Mouse (Mus musculus): Measurements from ENCODE around the gene Zfp609. TPM values are rescaled to one million over a fixed set of nuclear protein-coding genes. Genes with fewer than 3 reads are reported as not detected.

Zfp609 gene
- polyA plus RNA-seq, 1 experiment from 2014 or later: 7.8 TPM

DNA sequence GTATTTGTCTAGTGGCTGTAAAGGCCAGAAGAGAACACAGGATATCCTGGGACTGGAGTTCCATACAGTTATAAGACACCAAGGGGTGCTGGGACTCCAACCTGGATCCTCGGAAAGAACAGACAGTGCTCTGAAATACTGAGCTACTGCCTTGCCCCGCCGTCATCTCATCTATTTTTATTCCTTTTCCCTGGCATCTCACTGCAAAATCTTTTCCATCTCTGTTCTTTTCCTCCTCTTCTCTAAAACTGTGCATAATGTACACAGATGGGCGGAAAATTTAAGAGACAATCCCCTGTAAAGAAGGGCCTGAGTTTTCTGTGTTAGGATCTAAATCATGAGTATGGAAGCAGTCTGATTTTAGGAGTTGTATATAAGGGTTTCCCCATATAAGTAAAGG is 64.6 kb downstream of the Zfp609 start:
- DNase-seq (ENCODE audit: low spot score) (no peak), ATAC-seq (replicated peaks; ENCODE audit: low FRiP score, low TSS enrichment, low read depth) (no peak)
- H3K27me3 ChIP-seq (replicated peaks; ENCODE audit: control insufficient read depth, insufficient read depth, low read length): no peaks in the 10 kb centered on the region
- 90% methylated on average over 4 of the region's 4 CpGs for WGBS
- H3K36me3 ChIP-seq (ENCODE audit: control insufficient read depth, insufficient read depth, low read length): no peaks in the 10 kb centered on the region
- no peak overlapping the region for H3K4me3 ChIP-seq (ENCODE audit: low read depth, low read length)
- no peak overlapping the region for H3K4me2 ChIP-seq (ENCODE audit: low read length)
- no peak overlapping the region for H3K27ac ChIP-seq (ENCODE audit: low read depth)
- H3K9ac ChIP-seq (ENCODE audit: low read length): no peak overlapping the region
- H3K4me1 ChIP-seq (replicated peaks; ENCODE audit: control insufficient read depth, insufficient read depth, low read length): no peaks in the 10 kb centered on the region
- no peaks in the 10 kb centered on the region for H3K9me3 ChIP-seq (ENCODE audit: control insufficient read depth, low read length)

DNA sequence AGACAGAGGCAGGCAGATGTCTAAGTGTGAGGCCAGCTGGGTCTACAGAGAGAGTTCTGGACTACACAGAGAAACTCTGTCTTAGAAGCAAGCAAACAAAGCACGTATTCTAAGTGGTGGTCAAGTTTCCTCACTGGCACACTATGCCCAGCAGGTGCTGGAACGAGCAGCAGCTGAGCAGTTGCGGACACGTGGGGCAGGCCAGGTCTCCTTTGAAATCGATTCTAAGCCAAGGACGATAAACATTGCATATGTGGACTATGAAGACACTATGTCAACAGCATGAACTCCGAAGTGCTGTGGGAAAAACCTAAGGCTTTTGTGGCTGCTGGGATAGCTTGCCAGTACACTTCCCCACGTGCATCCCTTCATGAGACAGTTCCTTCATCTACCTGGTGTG is 67.4 kb downstream of the Zfp609 start:
- no peaks in the 10 kb centered on the region for H3K9me3 ChIP-seq (ENCODE audit: control insufficient read depth, low read length)
- H3K4me3 ChIP-seq (ENCODE audit: low read depth, low read length): no peak overlapping the region
- ATAC-seq (replicated peaks; ENCODE audit: low FRiP score, low TSS enrichment, low read depth) (no peak), DNase-seq (ENCODE audit: low spot score) (no peak)
- no peaks in the 10 kb centered on the region for H3K36me3 ChIP-seq (ENCODE audit: control insufficient read depth, insufficient read depth, low read length)
- H3K9ac ChIP-seq (ENCODE audit: low read length): no peak overlapping the region
- H3K4me2 ChIP-seq (ENCODE audit: low read length): no peak overlapping the region
- H3K27me3 ChIP-seq (replicated peaks; ENCODE audit: control insufficient read depth, insufficient read depth, low read length): no peaks in the 10 kb centered on the region
- 69% methylated on average over 8 of the region's 8 CpGs for WGBS
- H3K4me1 ChIP-seq (replicated peaks; ENCODE audit: control insufficient read depth, insufficient read depth, low read length): 0 out of 2 replicates have a peak, but pooled peaks cover 3% of the 10 kb centered on the region
- no peak overlapping the region for H3K27ac ChIP-seq (ENCODE audit: low read depth)

DNA sequence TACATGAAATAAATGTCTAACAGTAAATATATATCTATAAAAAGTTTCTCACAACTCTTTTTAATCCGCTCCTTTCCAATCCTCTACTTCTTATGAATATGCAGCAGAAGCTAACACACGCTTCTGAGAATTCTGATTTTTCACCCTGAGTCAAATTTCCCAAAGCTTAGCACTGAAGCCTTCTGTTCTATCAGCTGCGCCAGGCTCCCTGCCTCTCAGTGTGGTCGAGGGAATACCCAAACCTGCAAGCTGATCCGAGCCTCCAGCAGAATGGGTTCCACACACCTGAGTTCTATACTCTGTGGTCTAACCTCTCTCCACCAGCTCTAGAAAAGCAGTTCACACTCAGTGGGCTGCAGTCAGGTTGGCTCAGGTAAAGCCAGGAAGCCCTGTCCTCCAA is 68.1 kb downstream of the Zfp609 start:
- WGBS: 94% methylated on average over 5 of the region's 5 CpGs
- H3K36me3 ChIP-seq (ENCODE audit: control insufficient read depth, insufficient read depth, low read length): no peaks in the 10 kb centered on the region
- no peak overlapping the region for H3K27ac ChIP-seq (ENCODE audit: low read depth)
- no peak overlapping the region for H3K4me2 ChIP-seq (ENCODE audit: low read length)
- H3K27me3 ChIP-seq (replicated peaks; ENCODE audit: control insufficient read depth, insufficient read depth, low read length): no peaks in the 10 kb centered on the region
- DNase-seq (ENCODE audit: low spot score) (no peak), ATAC-seq (replicated peaks; ENCODE audit: low FRiP score, low TSS enrichment, low read depth) (no peak)
- H3K9me3 ChIP-seq (ENCODE audit: control insufficient read depth, low read length): no peaks in the 10 kb centered on the region
- H3K4me3 ChIP-seq (ENCODE audit: low read depth, low read length): no peak overlapping the region
- H3K9ac ChIP-seq (ENCODE audit: low read length): no peak overlapping the region
- 0 out of 2 replicates have a peak, but pooled peaks cover 3% of the 10 kb centered on the region for H3K4me1 ChIP-seq (replicated peaks; ENCODE audit: control insufficient read depth, insufficient read depth, low read length)

DNA sequence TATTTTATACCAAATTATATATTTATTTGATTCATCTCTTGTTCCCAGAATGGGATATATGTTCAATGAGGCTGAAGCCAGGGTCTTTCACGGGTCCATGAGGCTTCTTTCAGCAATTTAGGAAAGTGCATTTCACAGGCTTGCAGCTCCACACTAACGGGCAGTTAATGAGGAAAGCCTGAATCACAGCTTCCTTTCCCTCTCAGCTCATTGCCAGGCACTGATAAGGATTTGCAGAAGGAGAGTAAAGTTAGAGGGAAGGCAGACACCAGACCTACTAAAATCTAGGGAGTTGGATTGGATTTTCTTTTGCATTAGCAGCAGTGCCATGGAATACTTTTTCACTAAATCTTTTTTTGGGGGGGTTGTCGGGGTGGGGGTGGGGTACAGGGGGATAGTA is 69.5 kb downstream of the Zfp609 start:
- 67% methylated on average over 3 of the region's 3 CpGs for WGBS
- ATAC-seq (replicated peaks; ENCODE audit: low FRiP score, low TSS enrichment, low read depth): no peak
- DNase-seq (ENCODE audit: low spot score): no peak

DNA sequence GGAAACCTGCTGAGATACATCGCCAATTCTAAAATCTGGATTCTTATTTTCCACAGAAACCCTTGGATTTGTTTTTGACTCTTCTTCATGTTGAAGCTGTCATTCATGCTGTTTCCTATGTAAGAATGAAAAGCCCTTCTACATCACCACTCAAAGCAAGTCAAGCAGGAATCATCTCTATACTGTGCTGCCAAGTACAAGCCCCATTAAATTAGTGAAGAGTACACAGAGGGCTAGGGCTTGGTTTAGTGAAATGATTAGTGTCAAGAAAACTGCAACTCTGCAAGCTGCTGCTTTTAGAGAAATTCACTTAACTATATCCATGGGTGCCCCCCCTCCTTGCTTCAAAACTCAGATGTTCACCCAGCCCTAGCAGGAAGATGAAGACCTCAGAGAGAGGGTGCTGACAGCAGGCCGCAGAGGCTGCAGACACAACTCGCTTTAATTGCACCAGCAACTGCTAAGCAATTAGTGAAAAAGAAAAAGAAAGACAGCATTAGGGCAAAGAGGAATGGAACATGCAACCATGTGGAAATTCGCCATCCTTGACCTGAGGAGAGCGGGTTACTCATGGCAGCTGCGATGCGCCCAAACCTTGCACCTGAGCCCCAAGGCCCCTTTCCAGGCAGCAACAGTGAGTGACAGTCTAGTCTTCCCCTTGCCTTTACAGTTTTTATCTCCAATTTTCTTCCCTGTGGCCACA is 71.5 kb downstream of the Zfp609 start:
- Histone ChIP-seq H3K9me3 (ENCODE audit: control insufficient read depth, low read length) (no peaks in the 10 kb centered on the region), H3K9ac (ENCODE audit: low read length) (no peak overlapping the region), H3K4me1 (replicated peaks; ENCODE audit: control insufficient read depth, insufficient read depth, low read length) (0 out of 2 replicates have a peak, but pooled peaks cover 3% of the 10 kb centered on the region), H3K4me3 (ENCODE audit: low read depth, low read length) (no peak overlapping the region), H3K36me3 (ENCODE audit: control insufficient read depth, insufficient read depth, low read length) (no peaks in the 10 kb centered on the region), H3K27me3 (replicated peaks; ENCODE audit: control insufficient read depth, insufficient read depth, low read length) (no peaks in the 10 kb centered on the region), H3K27ac (ENCODE audit: low read depth) (no peak overlapping the region), H3K4me2 (ENCODE audit: low read length) (no peak overlapping the region)
- WGBS: 91% methylated on average over 7 of the region's 7 CpGs
- no peak for ATAC-seq (replicated peaks; ENCODE audit: low FRiP score, low TSS enrichment, low read depth)
- no peak for DNase-seq (ENCODE audit: low spot score)

More for the DNA sequence above, 69.5 kb downstream of the Zfp609 start:
- Histone ChIP-seq H3K4me2 (ENCODE audit: low read length) (no peak overlapping the region), H3K4me1 (replicated peaks; ENCODE audit: control insufficient read depth, insufficient read depth, low read length) (0 out of 2 replicates have a peak, but pooled peaks cover 3% of the 10 kb centered on the region), H3K9ac (ENCODE audit: low read length) (no peak overlapping the region), H3K4me3 (ENCODE audit: low read depth, low read length) (no peak overlapping the region), H3K36me3 (ENCODE audit: control insufficient read depth, insufficient read depth, low read length) (no peaks in the 10 kb centered on the region), H3K27me3 (replicated peaks; ENCODE audit: control insufficient read depth, insufficient read depth, low read length) (no peaks in the 10 kb centered on the region), H3K27ac (ENCODE audit: low read depth) (no peak overlapping the region), H3K9me3 (ENCODE audit: control insufficient read depth, low read length) (no peaks in the 10 kb centered on the region)

DNA sequence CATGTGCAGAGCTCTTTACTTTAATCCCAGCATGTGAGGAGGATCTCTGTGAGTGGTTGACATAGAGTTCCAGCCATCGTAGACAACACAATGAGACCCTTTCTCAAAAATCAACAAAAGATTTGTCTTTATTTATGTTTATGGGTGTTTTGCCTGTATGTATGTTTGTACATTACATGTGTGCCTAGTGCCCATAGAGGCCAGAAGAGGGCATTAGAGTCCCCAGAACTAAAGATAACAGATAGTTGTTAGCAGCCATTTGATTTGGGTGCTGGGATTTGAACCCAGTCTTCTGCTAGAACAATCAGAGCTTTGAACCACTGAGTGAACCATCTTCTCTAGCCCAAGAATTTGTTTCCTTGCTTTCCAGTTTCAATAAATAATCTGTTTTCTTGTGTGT is 72.2 kb downstream of the Zfp609 start:
- Histone ChIP-seq H3K27me3 (replicated peaks; ENCODE audit: control insufficient read depth, insufficient read depth, low read length) (no peaks in the 10 kb centered on the region), H3K36me3 (ENCODE audit: control insufficient read depth, insufficient read depth, low read length) (no peaks in the 10 kb centered on the region), H3K4me2 (ENCODE audit: low read length) (no peak overlapping the region), H3K4me1 (replicated peaks; ENCODE audit: control insufficient read depth, insufficient read depth, low read length) (0 out of 2 replicates have a peak, but pooled peaks cover 3% of the 10 kb centered on the region), H3K4me3 (ENCODE audit: low read depth, low read length) (no peak overlapping the region), H3K9me3 (ENCODE audit: control insufficient read depth, low read length) (no peaks in the 10 kb centered on the region), H3K9ac (ENCODE audit: low read length) (no peak overlapping the region), H3K27ac (ENCODE audit: low read depth) (no peak overlapping the region)
- 96% methylated on average over 1 of the region's 1 CpGs for WGBS
- DNase-seq (ENCODE audit: low spot score) (no peak), ATAC-seq (replicated peaks; ENCODE audit: low FRiP score, low TSS enrichment, low read depth) (no peak)

DNA sequence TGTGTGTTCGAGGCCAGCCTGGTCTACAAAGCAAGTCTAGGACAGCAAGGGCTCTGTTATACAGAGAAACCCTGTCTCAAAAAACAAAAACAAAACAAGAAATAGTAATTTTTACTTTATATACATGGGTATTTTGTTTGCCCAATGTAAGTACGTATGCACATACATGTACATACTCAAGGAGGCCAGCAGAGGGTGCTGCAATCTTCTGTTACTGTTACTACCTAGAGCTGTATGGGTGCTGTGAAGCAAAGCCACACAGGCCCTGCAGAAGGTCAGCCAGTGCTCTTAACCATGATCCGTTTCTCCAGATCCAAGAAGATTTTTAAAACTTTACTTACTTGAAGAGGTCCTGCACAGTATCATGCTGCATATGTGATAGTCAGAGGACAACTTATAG is 74.7 kb downstream of the Zfp609 start:
- Histone ChIP-seq H3K4me1 (replicated peaks; ENCODE audit: control insufficient read depth, insufficient read depth, low read length) (0 out of 2 replicates have a peak, but pooled peaks cover 3% of the 10 kb centered on the region), H3K4me3 (ENCODE audit: low read depth, low read length) (no peak overlapping the region), H3K9me3 (ENCODE audit: control insufficient read depth, low read length) (no peaks in the 10 kb centered on the region), H3K27ac (ENCODE audit: low read depth) (no peak overlapping the region), H3K36me3 (ENCODE audit: control insufficient read depth, insufficient read depth, low read length) (no peaks in the 10 kb centered on the region), H3K27me3 (replicated peaks; ENCODE audit: control insufficient read depth, insufficient read depth, low read length) (no peaks in the 10 kb centered on the region), H3K4me2 (ENCODE audit: low read length) (no peak overlapping the region), H3K9ac (ENCODE audit: low read length) (no peak overlapping the region)
- no peak for ATAC-seq (replicated peaks; ENCODE audit: low FRiP score, low TSS enrichment, low read depth)
- WGBS: 95% methylated on average over 3 of the region's 3 CpGs
- DNase-seq (ENCODE audit: low spot score): no peak

DNA sequence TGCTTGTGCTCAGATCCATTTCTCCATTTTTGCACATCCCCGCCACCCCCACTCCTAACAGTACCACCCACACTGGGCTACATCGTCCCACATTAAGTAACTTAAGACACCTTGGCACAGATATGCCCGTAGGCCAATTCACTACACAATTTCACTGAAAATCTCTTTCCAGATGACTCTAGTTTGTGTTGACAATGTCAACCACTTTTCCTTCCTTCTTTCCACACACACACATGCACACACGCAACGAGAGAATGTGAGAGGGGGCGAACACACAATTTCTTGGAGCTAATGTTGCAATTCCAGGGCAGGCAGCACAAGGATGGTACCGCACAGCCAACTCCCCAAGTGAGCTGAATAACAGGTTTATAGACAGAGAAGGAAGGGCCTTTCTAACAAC is 75.5 kb downstream of the Zfp609 start:
- DNase-seq (ENCODE audit: low spot score) (no peak), ATAC-seq (replicated peaks; ENCODE audit: low FRiP score, low TSS enrichment, low read depth) (no peak)
- no peaks in the 10 kb centered on the region for H3K9me3 ChIP-seq (ENCODE audit: control insufficient read depth, low read length)
- no peaks in the 10 kb centered on the region for H3K27me3 ChIP-seq (replicated peaks; ENCODE audit: control insufficient read depth, insufficient read depth, low read length)
- 95% methylated on average over 7 of the region's 7 CpGs for WGBS
- H3K4me2 ChIP-seq (ENCODE audit: low read length): no peak overlapping the region
- H3K9ac ChIP-seq (ENCODE audit: low read length): no peak overlapping the region
- no peak overlapping the region for H3K4me3 ChIP-seq (ENCODE audit: low read depth, low read length)
- no peaks in the 10 kb centered on the region for H3K36me3 ChIP-seq (ENCODE audit: control insufficient read depth, insufficient read depth, low read length)
- H3K4me1 ChIP-seq (replicated peaks; ENCODE audit: control insufficient read depth, insufficient read depth, low read length): 0 out of 2 replicates have a peak, but pooled peaks cover 2% of the 10 kb centered on the region
- H3K27ac ChIP-seq (ENCODE audit: low read depth): no peak overlapping the region

DNA sequence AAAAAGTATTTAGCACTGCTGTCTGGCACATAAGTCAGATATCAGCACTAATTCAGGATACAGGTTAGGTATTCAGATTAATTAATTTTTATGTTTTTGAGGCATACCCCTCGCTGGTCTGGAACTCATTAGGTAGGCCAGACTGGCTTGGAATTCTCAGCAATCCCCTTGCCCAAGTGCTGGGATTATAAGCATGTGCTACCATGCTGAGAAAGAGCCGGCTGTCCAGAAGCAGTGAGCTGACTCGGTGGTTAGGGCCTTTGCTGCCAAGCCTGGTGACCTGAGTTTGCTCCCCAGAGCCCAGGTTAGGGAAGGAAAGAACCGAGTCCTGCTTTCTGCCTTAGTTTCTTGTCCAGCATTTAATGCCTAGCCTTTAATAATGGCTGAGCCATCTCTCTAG is 79.3 kb downstream of the Zfp609 start:
- H3K4me1 ChIP-seq (replicated peaks; ENCODE audit: control insufficient read depth, insufficient read depth, low read length): peaks cover 18% of the 10 kb centered on the region
- H3K9me3 ChIP-seq (ENCODE audit: control insufficient read depth, low read length): no peaks in the 10 kb centered on the region
- no peak overlapping the region for H3K4me3 ChIP-seq (ENCODE audit: low read depth, low read length)
- no peak overlapping the region for H3K9ac ChIP-seq (ENCODE audit: low read length)
- no peaks in the 10 kb centered on the region for H3K36me3 ChIP-seq (ENCODE audit: control insufficient read depth, insufficient read depth, low read length)
- no peak for DNase-seq (ENCODE audit: low spot score)
- no peak for ATAC-seq (replicated peaks; ENCODE audit: low FRiP score, low TSS enrichment, low read depth)
- H3K4me2 ChIP-seq (ENCODE audit: low read length): no peak overlapping the region
- no peaks in the 10 kb centered on the region for H3K27me3 ChIP-seq (replicated peaks; ENCODE audit: control insufficient read depth, insufficient read depth, low read length)
- no peak overlapping the region for H3K27ac ChIP-seq (ENCODE audit: low read depth)
- WGBS: 71% methylated on average over 4 of the region's 4 CpGs
